Mouse (Mus musculus): ENCODE results near the gene Gm33815. TPM values are rescaled to one million over a fixed set of nuclear protein-coding genes. Genes with fewer than 3 reads are reported as not detected.

The Gm33815 gene
- not detected for polyA plus RNA-seq (2017; shearing (Covaris generic))

DNA sequence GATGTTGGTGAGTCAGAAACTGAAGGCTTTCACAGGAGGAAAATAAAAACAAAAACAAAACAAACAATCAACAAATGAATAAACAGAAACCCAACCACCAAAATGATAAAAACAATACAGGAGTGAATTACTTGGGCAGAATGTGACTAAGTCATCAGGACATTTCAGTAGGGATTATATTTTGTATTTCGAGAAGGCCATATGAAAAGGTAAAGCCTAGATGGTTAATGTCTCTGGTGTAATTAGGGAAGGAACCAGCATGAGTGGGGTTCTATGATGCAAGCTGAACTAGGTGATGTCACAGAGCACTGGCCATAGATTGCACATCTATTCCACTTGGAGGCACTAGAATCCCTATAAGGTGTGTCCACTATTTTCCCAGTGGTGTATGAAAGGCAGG lies at the start of gene Gm33815:
Gene Gm33815, plus strand, starts transcription at position 301 of the 400 bp plus-strand sequence.

Data from CD4-positive, CD25-positive, alpha-beta regulatory T cell, adult 9 weeks (primary cell).